Mouse (Mus musculus) stomach, postnatal 0 days (tissue): Measurements from ENCODE around the gene Lrrc57. TPM values are rescaled to one million over a fixed set of nuclear protein-coding genes. Genes with fewer than 3 reads are reported as not detected.

Experiments
- ATAC-seq: fragments of 200-750 bp; cut with Nextera tagmentation; 2 replicates; pipeline ENCODE4 v1.8.0; 2017; ENCODE audit not compliant: low FRiP score, low TSS enrichment
- DNase-seq: peaks from one replicate; pipeline ENCODE4 v3.0.0-alpha.2; 2016; ENCODE audit warnings: low spot score
- H3K27ac ChIP-seq: fragments of 300-500 bp; sonication (generic); replicated peaks from 2 replicates; pipeline ENCODE4 v1.5.1; 2014; ENCODE audit warnings: mild to moderate bottlenecking, control low read depth
- H3K27me3 ChIP-seq: fragments of 300-500 bp; sonication (generic); 2 replicates; pipeline ENCODE4 v1.6.1; 2014; ENCODE audit warnings: low read length; ENCODE audit not compliant: control insufficient read depth, insufficient read depth
- H3K36me3 ChIP-seq: fragments of 300-500 bp; sonication (generic); 2 replicates; pipeline ENCODE4 v1.6.1; 2014; ENCODE audit warnings: low read length, mixed read lengths; ENCODE audit not compliant: control insufficient read depth, insufficient read depth
- H3K4me1 ChIP-seq: fragments of 300-500 bp; sonication (generic); replicated peaks from 2 replicates; pipeline ENCODE4 v1.6.1; 2014; ENCODE audit warnings: antibody characterized with exemption; ENCODE audit not compliant: control insufficient read depth, insufficient read depth
- H3K4me2 ChIP-seq: fragments of 300-500 bp; sonication (generic); replicated peaks from 2 replicates; pipeline ENCODE4 v1.6.1; 2014; ENCODE audit warnings: low read depth, mild to moderate bottlenecking, control low read depth, moderate library complexity
- H3K4me3 ChIP-seq: fragments of 300-500 bp; sonication (generic); 2 replicates; pipeline ENCODE4 v1.5.1; 2014; ENCODE audit warnings: low read depth, low read length, control low read depth
- H3K9ac ChIP-seq: fragments of 300-500 bp; sonication (generic); 2 replicates; pipeline ENCODE4 v1.6.1; 2014; ENCODE audit warnings: mild to moderate bottlenecking, low read length, control low read depth, mixed read lengths
- H3K9me3 ChIP-seq: fragments of 300-500 bp; sonication (generic); 2 replicates; pipeline ENCODE4 v1.6.1; 2016; ENCODE audit warnings: low read length; ENCODE audit not compliant: control insufficient read depth
- CTCF ChIP-seq: IDR thresholded peaks from 2 replicates; pipeline ENCODE4 v1.5.1; 2016; ENCODE audit warnings: antibody characterized with exemption, low read depth, mild to moderate bottlenecking, moderate library complexity
- EP300 ChIP-seq: optimal IDR thresholded peaks from 2 replicates; pipeline ENCODE3; 2016; ENCODE audit warnings: antibody characterized with exemption
- WGBS: fragments of 180-500 bp; shearing (Covaris S2); extraction: QIAGEN DNeasy Blood & Tissue Kit; methylation state at CpG from one replicate; pipeline ENCODE4 v1.1.7; 2014; 5-methylcytosine and 5-hydroxymethylcytosine counted together
- polyA plus RNA-seq: library from polyadenylated mRNA; unstranded; fragments of >200 nt; fragmentation: Nextera tagmentation; extraction: Ambion mirVana; gene quantifications from 2 replicates; pipeline ENCODE4 v1.2.1, GENCODE M21; 2015

The Lrrc57 gene
- polyA plus RNA-seq, 1 experiment from 2014 or later = 13.6 TPM

DNA sequence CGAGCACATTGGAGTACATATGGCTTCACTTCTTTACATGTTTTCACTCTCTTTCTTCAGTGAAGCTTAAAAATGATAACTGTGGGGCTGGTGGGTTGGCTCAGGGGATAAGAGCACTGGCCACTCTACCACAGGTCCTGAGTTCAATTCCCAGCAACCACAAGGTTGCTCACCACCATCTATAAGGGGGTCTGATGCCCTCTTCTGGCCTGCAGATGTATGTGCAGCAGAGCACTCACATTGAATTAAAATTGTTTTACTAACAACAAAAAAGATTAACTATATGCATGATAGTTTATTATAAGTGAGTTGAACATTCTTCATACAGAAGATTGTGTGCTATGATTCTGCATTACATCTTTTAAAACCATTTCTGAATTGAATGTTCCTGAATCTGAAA is 10.2 kb upstream of the Lrrc57 start:
- Histone ChIP-seq H3K4me2 (no peak overlapping the region), H3K4me1 (no peaks in the 10 kb centered on the region), H3K9ac (no peak overlapping the region), H3K4me3 (no peak overlapping the region), H3K27ac (no peak overlapping the region), H3K9me3 (no peaks in the 10 kb centered on the region), H3K27me3 (no peaks in the 10 kb centered on the region), H3K36me3 (peaks cover 5% of the 10 kb centered on the region; the same call in 1 of the 2 replicates)
- ATAC-seq = no peak
- TF ChIP-seq CTCF (peak; percentile 57), EP300 (no peak)
- DNase-seq = no peak
- WGBS = 100% methylated on average over 1 of the region's 1 CpGs

DNA sequence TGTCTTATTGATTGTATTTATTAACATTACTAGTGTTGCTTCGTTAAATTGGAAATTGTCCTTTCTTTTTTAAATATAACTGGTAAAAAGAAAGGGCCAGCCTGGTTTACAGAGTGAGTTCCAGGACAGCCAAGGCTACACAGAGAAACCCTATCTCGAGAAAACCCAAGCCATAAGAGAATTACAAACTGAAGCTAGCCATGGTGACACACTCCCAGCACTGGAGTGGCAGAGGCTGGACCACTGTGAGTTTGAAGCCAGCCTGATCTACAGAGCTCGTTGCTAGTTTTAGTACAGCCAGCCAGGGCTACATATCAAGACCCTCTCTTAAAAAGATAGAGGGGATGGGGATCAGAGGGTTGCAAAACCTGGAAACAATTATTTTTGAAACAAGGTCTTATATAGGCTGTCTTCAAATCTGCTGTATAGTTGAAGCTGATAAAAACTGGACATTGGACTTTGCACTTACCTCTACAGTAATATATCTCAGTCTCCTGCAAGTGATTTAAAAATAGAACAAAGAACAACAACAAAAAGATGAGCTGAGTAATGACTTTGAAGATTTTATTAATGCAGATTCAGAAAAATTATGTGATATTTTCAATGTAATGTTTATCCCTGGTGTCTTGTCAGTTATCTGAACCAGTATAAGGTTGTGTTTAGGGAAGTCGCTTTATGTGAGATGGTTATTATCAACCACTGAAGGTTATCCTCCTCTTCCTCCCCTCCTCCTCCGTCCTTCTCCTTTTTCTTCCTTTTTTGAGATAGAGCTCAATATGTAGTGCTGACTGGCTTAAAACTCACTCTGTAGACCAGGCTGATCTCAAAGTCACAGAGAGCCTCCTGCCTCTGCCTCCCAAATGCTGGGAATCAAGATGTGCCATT is 7.2 kb upstream of the Lrrc57 start:
- Histone ChIP-seq H3K4me3 (no peak overlapping the region), H3K9ac (no peak overlapping the region), H3K27me3 (no peaks in the 10 kb centered on the region), H3K4me2 (no peak overlapping the region), H3K4me1 (no peaks in the 10 kb centered on the region), H3K27ac (no peak overlapping the region), H3K9me3 (no peaks in the 10 kb centered on the region), H3K36me3 (peaks cover 8% of the 10 kb centered on the region; the same call in 1 of the 2 replicates)
- 84% methylated on average over 5 of the region's 5 CpGs for WGBS
- DNase-seq = no peak
- TF ChIP-seq CTCF (no peak), EP300 (no peak)
- ATAC-seq = no peak

DNA sequence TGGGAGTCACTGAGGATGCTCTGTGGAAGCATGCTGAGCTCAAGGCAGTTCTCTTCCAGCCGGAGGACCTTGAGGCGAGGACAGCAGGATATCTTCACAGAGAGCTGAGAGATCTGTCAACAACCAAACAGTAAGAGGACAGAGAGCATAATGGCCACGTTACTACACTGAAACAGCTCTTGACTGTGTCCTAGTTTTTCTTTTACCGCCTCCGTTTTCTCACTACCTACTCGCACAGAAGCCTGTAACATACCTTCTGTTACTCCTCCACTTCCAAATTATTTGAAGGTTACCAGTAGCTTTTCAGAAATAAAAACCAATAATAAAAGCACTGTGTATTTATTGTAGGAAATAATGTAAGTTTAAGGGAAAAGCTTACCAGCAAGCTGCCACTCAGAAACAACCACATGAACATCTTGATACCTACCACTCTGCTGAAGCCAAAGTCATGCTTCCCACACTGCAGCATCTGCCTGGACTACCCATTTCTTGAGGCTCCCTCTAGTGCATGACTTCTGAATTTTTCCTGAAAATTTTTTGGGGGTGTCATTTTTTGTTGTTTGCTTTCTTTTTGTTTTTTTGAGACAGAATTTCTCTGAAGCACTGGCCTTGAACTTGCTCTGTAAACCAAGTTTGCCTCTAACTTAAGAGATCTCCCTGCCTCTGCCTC is 3.2 kb downstream of the Lrrc57 start:
- H3K9me3 ChIP-seq = no peaks in the 10 kb centered on the region
- H3K4me1 ChIP-seq = no peaks in the 10 kb centered on the region
- 91% methylated on average over 6 of the region's 6 CpGs for WGBS
- H3K4me2 ChIP-seq = no peak overlapping the region
- H3K27ac ChIP-seq = no peak overlapping the region
- H3K4me3 ChIP-seq = no peak overlapping the region
- peaks cover 2% of the 10 kb centered on the region; the same call in 1 of the 2 replicates for H3K36me3 ChIP-seq
- ATAC-seq (no peak), DNase-seq (no peak)
- TF ChIP-seq CTCF = peak; percentile 67
- no peak for TF ChIP-seq EP300
- H3K27me3 ChIP-seq = no peaks in the 10 kb centered on the region
- no peak overlapping the region for H3K9ac ChIP-seq

DNA sequence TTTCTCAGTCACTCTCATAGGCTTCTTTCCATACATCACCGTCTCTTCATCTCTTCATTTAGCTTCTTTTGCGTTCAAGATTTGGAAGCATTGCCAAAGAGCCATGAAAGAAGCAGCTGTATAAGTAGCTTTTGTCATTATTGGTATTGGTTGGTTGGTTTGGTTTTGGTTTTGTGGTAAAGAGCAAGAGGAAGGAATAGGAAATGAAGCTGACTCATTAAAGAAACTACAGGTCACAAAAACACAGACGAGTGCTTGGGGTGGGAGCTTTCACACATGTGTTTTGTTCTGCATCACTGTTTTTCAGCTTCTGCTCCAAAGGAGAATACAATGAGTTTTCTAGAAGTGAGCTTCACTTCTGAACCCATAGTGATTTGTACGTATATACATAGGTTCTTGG is 9.8 kb downstream of the Lrrc57 start:
- H3K4me3 ChIP-seq = no peak overlapping the region
- 88% methylated on average over 4 of the region's 4 CpGs for WGBS
- H3K36me3 ChIP-seq = peaks cover 5% of the 10 kb centered on the region; the same call in 1 of the 2 replicates
- TF ChIP-seq EP300 (no peak), CTCF (no peak)
- H3K4me2 ChIP-seq = no peak overlapping the region
- H3K9me3 ChIP-seq = no peaks in the 10 kb centered on the region
- DNase-seq (no peak), ATAC-seq (no peak)
- no peak overlapping the region for H3K9ac ChIP-seq
- no peaks in the 10 kb centered on the region for H3K27me3 ChIP-seq
- H3K4me1 ChIP-seq = no peaks in the 10 kb centered on the region
- H3K27ac ChIP-seq = no peak overlapping the region

DNA sequence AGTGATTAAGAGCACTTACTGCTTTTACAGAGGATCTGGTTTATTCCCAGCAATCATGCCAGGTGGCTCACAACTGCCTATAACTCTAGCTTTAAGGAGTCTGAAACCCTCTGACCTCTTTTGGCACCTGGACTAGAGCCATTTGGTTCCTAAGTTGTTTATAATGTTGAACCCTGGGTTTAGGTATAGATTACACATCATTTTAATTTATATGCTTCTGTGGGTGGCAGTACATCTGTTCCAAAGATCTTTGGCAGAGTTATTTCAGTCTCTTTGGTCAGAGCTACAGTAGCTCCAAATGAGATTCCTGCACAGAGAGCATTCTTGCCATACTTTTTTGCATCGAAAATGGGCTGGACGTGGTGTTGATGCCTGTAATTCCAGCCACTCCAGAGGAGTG is 11.6 kb downstream of the Lrrc57 start:
- DNase-seq = no peak
- Histone ChIP-seq H3K9me3 (no peaks in the 10 kb centered on the region), H3K4me3 (no peak overlapping the region), H3K36me3 (peaks cover 5% of the 10 kb centered on the region; the same call in 1 of the 2 replicates), H3K27me3 (no peaks in the 10 kb centered on the region), H3K4me2 (no peak overlapping the region), H3K4me1 (no peaks in the 10 kb centered on the region), H3K27ac (no peak overlapping the region), H3K9ac (no peak overlapping the region)
- no peak for ATAC-seq
- TF ChIP-seq EP300 = no peak
- no peak for TF ChIP-seq CTCF
- WGBS = 72% methylated on average over 2 of the region's 2 CpGs

DNA sequence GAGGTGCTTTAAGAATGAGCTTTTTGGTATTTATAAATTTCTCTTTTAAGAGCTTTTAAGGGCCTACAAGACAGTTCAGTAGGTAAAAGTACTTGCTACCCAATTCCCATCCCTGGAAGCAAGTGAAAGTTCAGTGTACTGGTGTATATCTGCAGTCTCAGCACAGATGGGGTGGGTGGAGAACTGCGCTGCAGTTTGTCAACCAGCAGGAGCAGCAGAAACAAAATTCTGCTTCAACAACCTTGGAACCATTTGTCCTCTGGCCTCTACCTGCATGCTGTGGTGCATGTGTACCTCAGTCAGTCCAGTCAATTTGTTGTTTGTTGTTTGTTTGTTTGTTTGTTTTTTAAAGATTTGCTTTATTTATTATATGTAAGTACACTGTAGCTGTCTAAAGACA is 17.1 kb downstream of the Lrrc57 start:
- 90% methylated on average over 1 of the region's 1 CpGs for WGBS
- ATAC-seq = no peak

More for the DNA sequence above, 17.1 kb downstream of the Lrrc57 start:
- H3K27me3 ChIP-seq = no peaks in the 10 kb centered on the region
- H3K4me3 ChIP-seq = no peak overlapping the region
- peaks cover 4% of the 10 kb centered on the region for H3K36me3 ChIP-seq
- no peak for TF ChIP-seq EP300
- TF ChIP-seq CTCF = no peak
- no peak overlapping the region for H3K4me2 ChIP-seq
- DNase-seq = no peak
- H3K9me3 ChIP-seq = no peaks in the 10 kb centered on the region
- H3K4me1 ChIP-seq = no peaks in the 10 kb centered on the region
- no peak overlapping the region for H3K9ac ChIP-seq
- no peak overlapping the region for H3K27ac ChIP-seq
